Mouse (Mus musculus) CD4-positive, CD25-positive, alpha-beta regulatory T cell, adult 2 months (primary cell): ENCODE results near the gene Fbxo31.

Source experiments
- DNase-seq: peaks from one replicate; pipeline ENCODE4 v3.0.0-alpha.2; 2012; ENCODE audit warnings: low read depth, low spot score

Gene Fbxo31

GRCm38 (mm10) chr8:121552506-121552905, 26.1 kb downstream of the Fbxo31 start:
- DNase-seq: no peak

- no peak for DNase-seq
Measured at GRCm38 (mm10) chr8:121551065-121551985, 27.3 kb downstream of the Fbxo31 start.

GRCm38 (mm10) chr8:121550056-121550455, 28.6 kb downstream of the Fbxo31 start:
- no peak for DNase-seq

GRCm38 (mm10) chr8:121547132-121547531, 31.5 kb downstream of the Fbxo31 start:
- DNase-seq: peak; percentile 85

- DNase-seq: no peak
Measured at GRCm38 (mm10) chr8:121544936-121545335, 33.7 kb downstream of the Fbxo31 start.

GRCm38 (mm10) chr8:121544276-121544785, 34.3 kb downstream of the Fbxo31 start, which contains the start of gene 1700018B08Rik:
Gene 1700018B08Rik, minus strand, starts transcription at chr8:121544320.
- DNase-seq: no peak

- DNase-seq: no peak
Measured at GRCm38 (mm10) chr8:121542901-121543300, 35.7 kb downstream of the Fbxo31 start.

GRCm38 (mm10) chr8:121541862-121542261, 36.7 kb downstream of the Fbxo31 start:
- DNase-seq: no peak

- peak; percentile 37 for DNase-seq
Measured at GRCm38 (mm10) chr8:121532381-121532780, 46.2 kb downstream of the Fbxo31 start.

- DNase-seq: no peak
Measured at GRCm38 (mm10) chr8:121530639-121531038, 48.0 kb downstream of the Fbxo31 start.

- DNase-seq: no peak
Measured at GRCm38 (mm10) chr8:121528790-121529189, 49.8 kb downstream of the Fbxo31 start.

GRCm38 (mm10) chr8:121527751-121528150, 50.9 kb downstream of the Fbxo31 start:
- no peak for DNase-seq

- no peak for DNase-seq
Measured at GRCm38 (mm10) chr8:121526811-121527550, 51.6 kb downstream of the Fbxo31 start.

- no peak for DNase-seq
Measured at GRCm38 (mm10) chr8:121525111-121525818, 53.3 kb downstream of the Fbxo31 start.

GRCm38 (mm10) chr8:121513429-121513828, 65.2 kb downstream of the Fbxo31 start:
- DNase-seq: peak; percentile 81

GRCm38 (mm10) chr8:121511751-121512150, 66.9 kb downstream of the Fbxo31 start:
- DNase-seq: no peak
